Mouse (Mus musculus): ENCODE measurements around the gene Ercc1.

The Ercc1 gene

DNA sequence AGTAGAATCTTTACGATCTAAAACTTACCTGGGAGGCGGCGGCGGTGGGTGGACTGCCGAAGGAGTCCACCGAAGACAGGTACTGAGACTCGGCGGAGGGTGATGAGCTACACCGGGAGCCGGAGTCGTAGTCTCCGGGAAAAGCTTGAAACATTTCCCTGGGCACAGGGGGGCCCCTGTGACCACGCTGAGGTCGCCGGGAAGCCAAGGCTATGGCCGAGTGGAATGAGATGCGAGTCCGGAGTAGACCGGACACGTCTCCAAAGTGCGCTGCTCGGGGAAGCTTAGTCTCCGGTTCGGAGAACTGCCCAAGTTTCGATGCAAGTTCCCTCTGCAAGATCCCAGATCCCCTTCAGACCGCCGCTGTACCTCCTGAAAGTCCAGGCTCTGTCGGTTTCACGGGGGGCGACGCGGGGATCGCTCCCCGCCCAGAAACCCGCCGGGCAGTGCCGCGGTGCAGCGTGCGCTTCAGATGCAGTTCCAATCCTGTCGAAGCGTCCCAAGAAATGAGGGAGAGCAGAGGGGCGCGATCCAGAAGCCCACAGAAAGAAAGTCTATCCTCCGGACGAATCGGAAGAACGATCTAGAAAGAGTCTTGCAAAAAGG is 35.2 kb upstream of the Ercc1 start:
- DNase-seq (ENCODE audit: low read depth, low spot score): no peak

DNA sequence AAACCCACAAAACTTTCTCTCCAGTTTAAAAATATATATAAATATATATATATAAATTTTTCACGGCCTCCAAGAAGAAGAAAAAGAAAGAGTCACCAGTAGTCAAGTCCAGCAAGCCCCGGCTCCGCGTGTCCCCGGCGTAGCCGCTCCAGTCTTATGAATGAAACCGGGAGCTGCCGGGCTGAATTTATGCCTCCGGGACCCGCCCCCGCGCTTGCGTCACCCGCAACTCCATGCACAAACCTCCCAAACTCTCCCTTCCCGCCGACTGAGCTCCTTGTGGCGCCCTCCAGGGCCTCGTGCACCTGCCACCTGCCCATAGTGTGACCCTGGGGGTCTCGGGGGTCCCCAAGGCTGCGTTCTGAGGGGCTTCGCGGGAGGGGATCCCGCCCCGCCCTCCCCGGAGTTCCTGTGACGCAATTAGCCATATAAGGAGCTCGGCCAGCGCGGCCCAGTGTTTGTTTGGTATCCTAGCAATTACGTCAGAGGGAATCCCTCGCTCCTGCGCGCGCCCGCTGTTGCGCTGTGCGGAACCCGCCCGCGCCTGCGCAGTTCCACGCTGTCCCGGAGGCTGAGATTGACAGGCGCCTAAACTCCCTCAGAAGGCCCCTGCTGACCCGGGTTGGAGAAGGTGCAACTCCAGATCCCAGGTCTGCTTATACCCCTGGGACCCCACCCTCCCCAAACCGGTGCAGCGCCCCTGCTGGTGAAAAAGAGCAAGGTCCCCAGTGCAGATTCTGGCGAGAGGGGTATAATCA is 34.5 kb upstream of the Ercc1 start, which contains the start of gene Fosb:
Fosb (minus strand) TSS at position 168 of the 758 bp plus-strand sequence.
- peak; percentile 80 for DNase-seq (ENCODE audit: low read depth, low spot score)

DNA sequence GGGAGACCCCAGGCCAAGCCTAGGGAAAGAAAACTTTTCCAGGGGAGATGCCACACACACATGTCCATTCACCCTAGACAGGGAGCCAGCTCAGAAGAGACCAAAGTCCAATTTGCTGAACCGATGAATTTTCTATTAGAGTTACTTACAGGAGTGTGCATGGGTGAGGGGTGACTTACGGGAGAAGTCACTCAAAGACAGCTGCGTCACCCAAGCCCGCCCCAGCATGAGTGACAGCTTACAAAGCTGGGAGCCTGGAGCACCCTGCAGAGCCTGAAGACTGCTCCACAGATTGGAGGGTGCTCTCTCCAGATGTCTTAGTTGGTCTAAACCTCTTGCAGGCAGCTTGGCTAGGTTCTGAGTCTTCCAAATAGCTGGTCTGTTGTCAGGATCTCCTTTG is 32.6 kb upstream of the Ercc1 start:
- DNase-seq (ENCODE audit: low read depth, low spot score): no peak

DNA sequence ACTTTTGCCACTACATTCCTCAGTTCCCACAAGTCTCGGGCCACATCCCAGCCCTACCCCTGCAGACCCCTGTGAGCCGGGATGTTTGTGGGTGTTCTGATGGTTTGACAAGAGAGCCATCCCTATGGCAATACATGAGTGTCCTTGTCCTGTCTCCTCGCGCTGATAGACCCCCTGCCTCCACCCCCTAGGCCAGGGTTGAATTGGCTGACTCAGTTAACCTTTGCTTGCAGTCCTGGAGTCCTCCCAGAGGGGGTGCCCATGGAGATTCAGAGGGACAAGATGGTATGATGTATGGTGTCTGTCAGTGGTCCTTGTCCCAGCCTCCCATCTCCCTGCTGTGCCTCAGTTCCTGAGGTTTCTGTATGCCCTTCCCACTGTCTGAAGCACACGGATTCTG is 30.5 kb upstream of the Ercc1 start:
- DNase-seq (ENCODE audit: low read depth, low spot score): no peak

DNA sequence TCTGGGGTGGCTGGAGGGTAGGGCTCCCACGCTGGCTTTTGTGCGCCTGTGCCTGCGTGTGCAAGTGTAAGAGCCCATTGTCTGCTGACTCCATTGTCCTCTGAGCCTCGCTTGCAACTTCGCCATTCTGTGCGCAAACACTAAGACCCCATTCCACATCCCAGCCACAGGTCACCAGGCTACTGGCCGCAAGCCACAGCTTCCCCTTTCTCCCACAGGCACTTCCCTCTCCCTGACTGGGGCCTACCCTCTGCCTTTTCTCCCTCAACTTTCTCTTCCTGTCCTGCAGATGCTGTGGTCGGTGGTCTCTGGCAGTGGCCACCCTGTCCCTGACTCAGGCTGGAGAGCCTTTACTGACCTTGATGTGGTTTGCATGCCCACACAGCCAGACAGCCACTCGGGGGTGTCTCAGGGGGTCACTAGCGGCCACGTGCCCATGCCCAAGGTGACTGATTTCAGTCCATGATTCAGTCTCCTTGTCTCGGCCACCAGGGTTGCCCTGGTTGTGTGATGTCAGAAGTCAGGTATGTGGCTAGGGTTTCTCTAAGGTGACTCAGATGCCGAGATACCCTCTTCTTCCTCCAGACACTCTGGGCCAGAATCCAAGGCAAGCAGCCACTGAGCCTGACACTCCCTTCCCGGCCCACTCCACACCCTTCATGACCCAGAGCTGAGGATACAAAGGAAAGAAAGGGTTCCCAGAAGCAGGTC is 28.0 kb upstream of the Ercc1 start:
- DNase-seq (ENCODE audit: low read depth, low spot score): no peak

DNA sequence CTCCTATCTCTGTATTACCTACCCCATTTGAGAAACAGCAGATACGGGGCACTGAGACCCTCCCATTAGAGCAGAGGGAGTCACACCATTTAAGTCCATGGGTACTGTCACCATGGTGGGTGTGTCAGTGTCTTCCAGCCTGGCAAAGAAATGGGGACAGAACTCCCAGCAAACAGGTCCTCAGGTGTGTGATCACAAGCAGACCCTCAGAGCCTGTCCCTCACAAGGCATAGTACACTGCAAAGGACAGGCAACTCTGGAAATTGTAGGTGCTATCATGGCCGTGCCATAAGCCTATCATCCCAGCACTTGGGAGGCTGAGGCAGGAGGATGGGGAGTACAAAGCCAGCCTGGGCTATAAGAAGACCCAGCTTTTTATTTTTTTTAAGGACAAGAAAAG is 26.4 kb upstream of the Ercc1 start:
- DNase-seq (ENCODE audit: low read depth, low spot score): no peak

DNA sequence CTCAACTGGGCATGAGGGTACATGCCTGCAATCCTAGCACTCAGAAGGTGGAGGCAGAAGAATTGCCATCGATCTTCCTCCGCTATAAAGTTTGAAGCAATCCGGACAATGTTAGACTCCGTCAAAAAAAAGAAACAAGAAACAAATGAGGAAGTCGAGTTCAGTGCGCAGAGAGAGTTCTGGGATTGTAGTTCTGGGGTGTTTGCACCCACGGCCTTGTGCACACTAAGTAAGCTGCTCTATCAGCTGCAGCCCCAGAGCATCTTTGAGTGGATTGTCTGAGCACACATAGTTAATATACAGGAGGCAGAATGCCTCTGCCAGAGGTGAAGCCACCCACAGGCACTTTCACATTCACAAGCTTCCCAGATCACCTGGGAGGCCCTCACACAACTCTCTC is 25.9 kb upstream of the Ercc1 start:
- DNase-seq (ENCODE audit: low read depth, low spot score): no peak

DNA sequence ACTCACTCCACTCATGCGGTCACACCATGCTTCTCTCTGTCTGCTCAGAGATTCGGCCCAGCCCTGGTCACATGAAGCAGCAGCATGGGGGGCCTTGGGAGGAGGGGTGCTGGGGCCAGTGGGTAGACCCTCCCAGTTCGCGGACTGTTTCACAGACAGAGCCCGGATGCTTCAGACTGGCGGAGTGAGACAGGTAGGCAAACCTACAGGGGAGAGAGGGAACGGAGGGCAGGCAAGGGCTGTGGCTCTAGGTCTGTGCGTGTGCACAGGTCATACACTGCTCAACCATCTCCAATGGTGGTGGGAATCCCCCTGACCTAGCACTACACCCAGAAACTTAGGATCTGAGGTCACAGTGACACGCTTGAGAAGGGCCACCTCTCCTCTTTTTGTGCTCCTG is 25.1 kb upstream of the Ercc1 start:
- no peak for DNase-seq (ENCODE audit: low read depth, low spot score)

DNA sequence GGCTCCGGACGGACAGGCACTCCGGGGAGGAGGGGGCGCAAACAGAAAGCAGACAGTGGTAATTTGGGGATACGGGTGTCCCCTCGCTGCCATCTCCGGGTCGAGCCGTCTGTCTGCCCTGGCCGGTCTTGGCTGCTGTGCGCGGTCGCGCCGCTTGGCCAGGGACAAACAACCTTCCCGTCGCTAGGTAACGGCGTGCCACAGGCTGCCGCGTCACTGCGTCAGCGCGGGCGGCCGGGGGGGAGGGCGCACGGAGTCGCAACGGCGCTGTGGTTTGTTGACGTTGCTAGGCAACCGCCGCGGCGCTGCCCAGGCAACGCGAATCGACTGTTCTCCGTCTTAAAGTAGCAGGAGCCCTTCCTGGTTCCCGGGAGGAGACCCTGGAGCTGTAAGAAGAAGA is 24.7 kb upstream of the Ercc1 start:
- peak; percentile 53 for DNase-seq (ENCODE audit: low read depth, low spot score)

DNA sequence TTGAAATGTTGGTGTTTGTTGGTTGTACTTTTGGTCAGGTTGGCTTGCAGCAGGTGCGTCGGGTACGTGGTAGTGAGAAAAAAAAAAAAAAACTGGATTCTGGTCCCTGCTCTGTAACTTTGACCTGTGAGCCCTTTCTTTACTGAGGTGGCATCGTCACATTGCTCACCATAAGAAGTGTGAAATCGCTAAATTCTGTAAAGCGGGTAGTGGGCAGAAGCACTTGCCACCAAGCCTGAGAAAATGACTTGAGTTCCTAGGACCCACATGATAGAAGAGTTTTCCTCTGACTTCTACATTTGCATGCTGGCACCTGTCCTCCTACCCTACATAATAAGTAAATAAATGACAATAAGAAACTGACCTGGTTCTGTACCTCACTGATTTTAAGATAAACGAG is 23.9 kb upstream of the Ercc1 start:
- DNase-seq (ENCODE audit: low read depth, low spot score): no peak

DNA sequence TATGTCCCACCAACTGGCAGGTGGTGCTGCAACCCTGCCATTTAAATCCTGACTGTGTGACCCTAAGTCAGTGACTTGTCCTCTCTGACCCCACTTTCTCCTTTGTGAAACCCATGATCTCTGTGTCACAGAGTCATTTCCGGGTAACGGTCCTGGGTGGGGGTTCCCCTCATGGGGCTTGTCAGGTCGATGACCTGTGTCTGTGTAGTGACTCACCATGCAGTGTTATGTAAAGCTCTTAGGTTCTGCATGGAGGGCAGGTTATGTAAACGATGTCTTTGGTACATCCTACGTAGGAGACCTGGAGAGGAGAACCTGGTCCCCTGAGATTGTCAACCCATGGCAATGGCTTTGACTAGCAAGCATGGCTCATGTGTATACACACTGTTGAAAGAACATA is 23.1 kb upstream of the Ercc1 start:
- DNase-seq (ENCODE audit: low read depth, low spot score): no peak

DNA sequence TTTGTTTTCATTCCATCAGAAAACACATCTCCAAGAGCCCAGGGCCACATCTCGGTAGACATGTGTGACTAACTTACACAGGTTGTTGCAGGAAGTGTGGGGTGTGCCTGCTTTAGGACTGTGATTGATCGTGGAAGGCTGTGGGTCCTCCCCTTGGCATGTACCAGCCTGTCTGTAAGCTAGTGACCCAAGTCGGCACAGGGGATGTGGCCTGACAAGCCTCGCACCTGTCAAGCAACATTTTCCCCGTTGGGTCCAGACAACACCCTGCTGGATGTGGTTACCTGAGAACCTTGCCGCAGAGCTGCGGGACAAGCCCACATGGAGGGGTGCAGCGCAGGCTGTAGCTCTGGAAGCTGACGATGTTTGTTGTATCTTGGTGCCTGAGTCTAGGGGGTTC is 22.1 kb upstream of the Ercc1 start:
- DNase-seq (ENCODE audit: low read depth, low spot score): no peak

DNA sequence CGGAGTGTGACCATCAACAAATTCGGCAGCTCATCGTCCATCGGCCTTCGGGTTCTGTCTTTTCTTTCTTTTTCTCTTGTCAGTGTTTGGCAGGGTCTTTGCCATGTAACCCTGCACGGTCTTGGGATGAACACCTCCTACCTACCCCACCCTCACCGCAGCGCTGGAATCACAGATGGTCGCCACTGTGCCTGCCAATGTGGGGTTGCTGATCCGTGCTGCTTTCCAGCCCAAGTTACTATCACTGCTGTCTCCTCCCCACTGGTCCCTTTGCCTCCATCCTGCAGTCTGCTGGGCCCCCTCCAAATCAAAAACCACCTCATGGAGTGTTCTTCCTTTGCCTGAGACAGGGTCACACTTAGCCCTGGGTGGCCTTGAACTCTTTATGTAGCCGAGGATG is 20.4 kb upstream of the Ercc1 start:
- no peak for DNase-seq (ENCODE audit: low read depth, low spot score)

DNA sequence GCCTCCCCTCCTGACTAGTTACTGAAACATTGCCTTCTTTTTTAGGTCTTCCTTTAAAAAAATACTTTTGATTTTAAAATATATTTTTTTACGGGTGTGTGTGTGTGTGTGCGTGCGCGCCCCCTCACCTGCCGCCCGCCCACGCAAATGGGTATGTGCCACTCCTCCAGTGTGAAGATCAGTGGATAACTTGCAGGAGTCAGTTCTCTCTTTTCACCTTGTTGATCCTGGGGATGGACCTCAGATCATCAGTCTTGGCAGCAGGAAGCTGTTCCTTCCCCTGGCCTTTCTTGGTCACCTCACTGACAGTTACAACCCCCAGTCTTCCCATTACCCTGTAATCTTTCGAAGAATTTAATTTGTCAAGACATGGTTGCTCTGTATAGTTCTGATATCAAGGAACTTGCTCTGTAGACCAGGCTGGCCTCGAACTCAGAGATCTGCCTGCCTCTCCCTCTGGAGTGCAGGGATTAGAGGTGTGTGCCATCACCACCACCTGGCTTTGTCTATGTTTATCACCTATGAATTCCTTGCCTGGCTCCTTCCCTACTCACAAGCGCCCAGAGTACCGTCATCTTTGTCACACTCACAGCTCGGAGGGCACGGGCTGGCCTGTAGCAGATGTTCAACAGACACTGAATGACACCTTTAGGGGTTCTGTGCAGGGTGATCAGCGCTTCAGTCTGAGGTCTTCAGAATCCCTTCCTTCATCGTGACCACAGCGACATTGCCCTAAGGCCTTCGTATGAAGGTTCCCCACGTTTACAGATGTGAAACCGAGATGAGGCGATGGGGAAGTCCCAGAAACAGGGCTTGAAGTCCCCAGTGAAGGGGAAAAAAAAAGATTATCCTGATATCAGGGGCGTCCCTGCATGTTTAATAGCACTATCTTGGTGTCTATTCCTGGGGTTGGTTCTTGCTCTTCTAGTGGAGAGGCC is 19.0 kb upstream of the Ercc1 start:
- DNase-seq (ENCODE audit: low read depth, low spot score): no peak

DNA sequence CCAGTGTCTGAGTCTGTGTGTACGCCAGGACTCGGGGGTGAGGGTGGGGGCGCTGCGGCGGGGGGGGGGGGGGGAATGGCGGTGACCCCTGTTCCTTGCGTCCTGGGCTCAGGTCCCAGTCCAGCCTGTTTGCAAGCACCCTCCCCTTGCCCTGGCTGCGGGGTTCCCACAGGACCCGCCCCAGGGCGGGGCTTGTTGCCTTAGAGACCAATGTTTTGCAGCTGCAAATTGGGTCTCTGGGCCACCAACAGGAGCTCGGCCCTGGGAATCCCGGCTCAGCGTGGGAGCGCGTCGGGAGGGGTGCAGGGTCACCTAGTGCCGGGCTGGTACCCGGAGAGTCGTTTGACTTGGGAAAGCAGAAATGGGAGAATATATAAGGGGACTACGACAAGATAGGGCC is 18.2 kb upstream of the Ercc1 start:
- peak; percentile 64 for DNase-seq (ENCODE audit: low read depth, low spot score)

DNA sequence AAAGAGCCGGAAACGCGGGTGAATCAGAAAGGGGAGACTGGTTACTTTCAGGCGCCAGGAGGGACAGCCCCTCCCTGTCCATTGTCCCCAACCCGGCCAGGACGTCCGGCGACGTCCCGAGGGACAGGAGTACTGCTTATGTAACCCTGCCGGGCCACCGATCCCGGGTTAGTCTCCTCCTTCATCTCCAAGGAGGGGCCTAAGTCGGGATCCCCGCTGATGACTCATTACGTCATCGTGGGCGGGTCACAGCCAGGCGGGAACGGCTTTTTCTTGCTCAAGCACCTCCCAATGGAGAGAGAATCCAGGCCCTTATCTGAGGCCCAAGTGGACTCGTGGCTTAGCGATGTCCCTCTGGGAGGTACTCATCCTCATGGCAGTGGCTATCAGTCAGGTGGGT is 17.4 kb upstream of the Ercc1 start:
- DNase-seq (ENCODE audit: low read depth, low spot score): peak; percentile 77

DNA sequence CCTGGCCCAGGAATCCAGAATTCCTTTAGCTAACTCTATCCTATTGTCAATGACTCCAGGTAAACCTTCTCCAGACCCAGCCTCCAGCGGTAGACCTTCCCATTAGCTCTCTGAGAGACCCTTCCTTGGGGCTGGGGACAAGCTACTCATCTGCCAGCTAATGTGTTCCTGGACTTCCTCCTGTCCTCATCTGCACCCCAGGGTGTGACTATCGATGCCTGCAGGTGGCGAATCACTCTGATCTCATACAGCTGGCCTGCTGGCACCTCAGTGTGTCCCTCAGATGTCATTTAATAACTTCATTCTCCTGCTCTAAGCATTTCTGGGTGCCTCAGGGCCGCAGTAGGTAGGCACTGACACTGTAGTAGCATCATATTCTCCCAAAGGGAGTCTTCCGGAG is 16.8 kb upstream of the Ercc1 start:
- no peak for DNase-seq (ENCODE audit: low read depth, low spot score)

DNA sequence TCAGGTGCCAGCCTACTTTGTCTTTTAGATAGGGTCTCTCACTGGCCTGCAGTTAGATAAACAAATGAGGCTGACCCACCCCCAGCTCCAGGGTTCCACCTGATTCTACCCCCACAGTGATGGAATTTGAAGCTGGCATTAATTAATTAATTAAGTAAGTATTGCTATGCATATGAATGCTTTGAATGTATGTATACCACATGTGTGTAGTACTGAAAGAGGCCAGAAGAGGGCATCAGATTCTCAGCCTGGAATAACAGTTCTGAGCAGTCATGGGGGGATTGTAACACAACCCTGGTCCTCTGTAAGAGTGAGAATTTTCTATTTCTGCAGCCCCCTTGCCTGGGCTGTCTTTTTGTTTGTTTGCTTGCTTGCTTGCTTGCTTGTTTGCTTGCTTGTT is 16.2 kb upstream of the Ercc1 start:
- DNase-seq (ENCODE audit: low read depth, low spot score): no peak

DNA sequence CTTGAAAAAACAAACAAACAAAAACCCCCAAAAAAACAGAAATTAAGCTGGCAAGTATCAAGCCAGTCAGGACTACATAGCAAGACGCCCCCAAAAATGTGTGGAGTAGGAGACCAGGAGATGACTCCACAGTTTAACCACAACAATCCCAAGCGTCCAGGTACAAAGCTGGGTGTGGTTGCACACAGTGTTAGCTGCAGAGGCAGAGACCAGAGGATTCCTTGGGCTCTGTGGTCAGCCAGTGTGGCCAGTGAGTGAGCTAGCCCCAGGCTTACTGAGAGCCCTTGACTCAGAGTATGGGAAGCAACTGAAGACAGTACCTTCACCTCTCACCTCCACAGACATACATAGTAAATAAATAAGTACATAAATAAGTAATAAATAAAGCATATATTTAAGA is 12.7 kb upstream of the Ercc1 start:
- DNase-seq (ENCODE audit: low read depth, low spot score): no peak

DNA sequence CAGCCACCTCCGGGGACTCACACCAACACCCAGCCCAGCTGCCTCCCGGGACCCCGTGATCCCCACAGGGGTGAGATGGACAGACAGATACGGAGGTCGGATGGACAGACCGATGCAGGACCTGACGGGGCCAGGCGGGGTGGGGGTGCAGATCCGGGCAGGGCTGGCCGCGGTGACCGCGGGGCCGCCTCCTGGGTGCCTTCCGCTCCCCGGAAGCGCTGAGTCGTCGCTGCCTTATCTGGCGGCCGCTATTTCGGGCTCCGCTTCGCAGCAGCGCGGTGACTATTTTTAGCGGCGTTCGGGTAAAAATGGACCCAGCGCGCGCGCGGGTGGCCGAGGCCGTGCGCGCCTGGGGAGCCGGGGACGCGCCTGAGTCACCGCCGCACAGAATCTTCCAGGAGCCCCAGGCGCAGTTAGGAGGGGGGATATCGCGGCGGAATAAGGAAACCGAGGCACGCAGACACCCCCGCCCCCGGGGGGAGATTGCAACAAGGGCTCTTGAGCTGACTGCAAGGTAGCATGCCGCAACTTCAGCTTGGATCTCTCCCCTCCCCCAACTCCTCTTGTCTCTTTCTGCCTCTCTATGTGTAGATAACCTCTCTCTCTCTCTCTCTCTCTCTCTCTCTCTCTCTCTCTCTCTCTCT is 11.7 kb upstream of the Ercc1 start:
- DNase-seq (ENCODE audit: low read depth, low spot score): no peak

DNA sequence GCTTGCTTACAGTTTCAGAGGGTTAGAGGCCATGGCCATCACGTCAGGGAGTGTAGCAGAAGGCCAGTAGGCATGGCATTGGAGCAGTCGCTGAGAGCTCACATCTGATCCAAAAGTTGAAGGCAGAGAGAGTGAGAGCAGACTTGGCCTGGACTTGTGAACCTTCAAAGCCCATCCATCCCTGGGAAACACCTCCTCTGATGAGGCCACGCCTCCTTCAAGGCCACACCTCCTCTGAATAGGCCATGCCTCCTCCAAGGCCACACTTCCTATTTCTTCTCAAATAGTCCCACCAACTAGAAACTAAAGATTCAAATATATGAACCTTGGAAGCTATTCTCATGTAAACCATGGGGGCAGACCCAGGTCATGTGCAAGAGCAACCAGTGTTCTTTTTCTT is 9.0 kb upstream of the Ercc1 start:
- no peak for DNase-seq (ENCODE audit: low read depth, low spot score)
